Mouse (Mus musculus): ENCODE data around the gene Fam126b. TPM values are rescaled to one million over a fixed set of nuclear protein-coding genes. Genes with fewer than 3 reads are reported as not detected.

Fam126b gene
- polyA plus RNA-seq, 1 experiment from 2014 or later = 8.0 TPM

DNA sequence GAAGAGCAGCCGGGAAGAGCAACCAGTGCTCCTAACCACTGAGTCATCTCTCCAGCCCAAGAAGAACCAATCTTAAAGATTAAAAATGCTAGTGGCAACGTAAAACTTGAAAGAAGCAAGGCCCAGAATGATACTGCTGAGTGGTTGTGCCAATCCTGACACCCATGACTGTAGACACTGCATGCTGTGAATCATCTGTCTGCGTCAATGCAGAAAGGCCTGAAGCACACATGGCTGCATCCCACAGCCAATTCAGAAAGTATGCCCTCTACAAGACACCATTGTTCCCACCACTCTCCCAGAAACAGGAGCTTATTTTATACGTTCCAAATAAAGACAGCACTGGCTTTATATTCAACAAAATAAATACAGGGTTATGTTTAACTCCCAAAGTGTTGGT is 103.5 kb downstream of the Fam126b start:
- Histone ChIP-seq H3K4me1 (no peaks in the 10 kb centered on the region), H3K27me3 (no peaks in the 10 kb centered on the region), H3K9ac (no peak overlapping the region), H3K9me3 (no peaks in the 10 kb centered on the region), H3K4me3 (no peak overlapping the region), H3K4me2 (no peak overlapping the region), H3K27ac (no peak overlapping the region), H3K36me3 (peaks cover 58% of the 10 kb centered on the region)
- ATAC-seq (ENCODE audit: borderline replicate concordance, extremely low read depth, low FRiP score, low TSS enrichment) = no peak
- 90% methylated on average over 4 of the region's 4 CpGs for WGBS

DNA sequence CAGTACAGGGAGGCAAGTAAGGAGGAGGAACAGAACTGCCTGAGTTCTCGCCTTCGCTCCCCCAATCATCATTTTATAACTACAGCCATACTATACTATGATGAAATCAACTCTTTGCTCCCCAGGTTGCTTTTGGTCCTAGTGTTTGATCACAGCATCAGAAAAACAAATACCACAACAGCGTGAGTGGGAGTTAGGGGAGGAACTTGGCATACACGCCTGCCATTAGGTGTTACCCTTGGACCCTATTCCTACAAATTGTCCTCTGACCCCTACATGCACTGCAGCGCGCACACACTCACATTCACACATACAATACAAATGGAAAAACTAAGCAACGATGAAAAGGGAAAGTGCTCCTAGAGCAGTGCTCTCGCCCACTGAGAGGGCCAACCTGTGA is 110.5 kb downstream of the Fam126b start:
- H3K9ac ChIP-seq = no peak overlapping the region
- no peaks in the 10 kb centered on the region for H3K4me1 ChIP-seq
- 94% methylated on average over 8 of the region's 8 CpGs for WGBS
- peaks cover 67% of the 10 kb centered on the region for H3K36me3 ChIP-seq
- H3K27me3 ChIP-seq = no peaks in the 10 kb centered on the region
- no peak for ATAC-seq (ENCODE audit: borderline replicate concordance, extremely low read depth, low FRiP score, low TSS enrichment)
- no peak overlapping the region for H3K4me3 ChIP-seq
- no peak overlapping the region for H3K27ac ChIP-seq
- H3K9me3 ChIP-seq = no peaks in the 10 kb centered on the region
- no peak overlapping the region for H3K4me2 ChIP-seq

Other genes starting within 250 kb of the Fam126b start
- 343 and 360 TPM in 2 replicates for gene Bzw1, start 193.4 kb downstream of the Fam126b start, polyA plus RNA-seq (2015; fragmentation: Nextera tagmentation; extraction: Ambion mirVana)
- 174 and 176 TPM in 2 replicates for gene Clk1, start 162.3 kb downstream of the Fam126b start, polyA plus RNA-seq (2015; fragmentation: Nextera tagmentation; extraction: Ambion mirVana)
- 40.4 and 42.4 TPM in 2 replicates for gene Nif3l1, start 141.2 kb downstream of the Fam126b start, polyA plus RNA-seq (2015; fragmentation: Nextera tagmentation; extraction: Ambion mirVana)
- gene Ppil3, start 140.8 kb downstream of the Fam126b start, polyA plus RNA-seq (2015; fragmentation: Nextera tagmentation; extraction: Ambion mirVana) = 49.2 and 54.9 TPM in 2 replicates
- gene Orc2, start 81.2 kb downstream of the Fam126b start, polyA plus RNA-seq (2015; fragmentation: Nextera tagmentation; extraction: Ambion mirVana) = 26.9 and 30.3 TPM in 2 replicates
- 157 and 166 TPM in 2 replicates for gene Ndufb3, start 61 bp upstream of the Fam126b start, polyA plus RNA-seq (2015; fragmentation: Nextera tagmentation; extraction: Ambion mirVana)
- gene Als2cr12, start 109.7 kb upstream of the Fam126b start, polyA plus RNA-seq (2015; fragmentation: Nextera tagmentation; extraction: Ambion mirVana) = 0.10 TPM in 1 of 2 replicates, not detected in the other
- gene Cflar, start 125.2 kb upstream of the Fam126b start, polyA plus RNA-seq (2015; fragmentation: Nextera tagmentation; extraction: Ambion mirVana) = 41.0 and 44.2 TPM in 2 replicates
- 58.1 TPM in 2 replicates for gene Casp8, start 209.1 kb upstream of the Fam126b start, polyA plus RNA-seq (2015; fragmentation: Nextera tagmentation; extraction: Ambion mirVana)